Mouse (Mus musculus): ENCODE measurements around the gene Fam241a. TPM values are rescaled to one million over a fixed set of nuclear protein-coding genes. Genes with fewer than 3 reads are reported as not detected.

Gene Fam241a
- polyA plus RNA-seq, 1 experiment: 3.1 TPM

GRCm38 (mm10) chr3:127841926-127842325, 54.2 kb downstream of the Fam241a start:
- 85% methylated on average over 8 of the region's 8 CpGs for WGBS
- no peak for DNase-seq (ENCODE audit: low read depth, low spot score)

- DNase-seq (ENCODE audit: low read depth, low spot score): no peak
- WGBS: 22% methylated on average over 8 of the region's 8 CpGs
Measured at GRCm38 (mm10) chr3:127837972-127838644, 58.0 kb downstream of the Fam241a start.

GRCm38 (mm10) chr3:127837154-127837865, 58.8 kb downstream of the Fam241a start, which contains the start of gene Ap1ar:
Gene Ap1ar (minus strand): TSS chr3:127837523.
- WGBS: under 1% methylated on average over 88 of the region's 89 CpGs

GRCm38 (mm10) chr3:127836798-127837153, 59.3 kb downstream of the Fam241a start:
- no peak for DNase-seq (ENCODE audit: low read depth, low spot score)
- under 1% methylated on average over 17 of the region's 17 CpGs for WGBS

More at GRCm38 (mm10) chr3:127837154-127837865, 58.8 kb downstream of the Fam241a start, which contains the start of gene Ap1ar:
- no peak for DNase-seq (ENCODE audit: low read depth, low spot score)

GRCm38 (mm10) chr3:127835594-127835993, 60.5 kb downstream of the Fam241a start:
- 40% methylated on average over 6 of the region's 6 CpGs for WGBS
- no peak for DNase-seq (ENCODE audit: low read depth, low spot score)

- DNase-seq (ENCODE audit: low read depth, low spot score): no peak
- WGBS: 37% methylated on average over 4 of the region's 4 CpGs
Measured at GRCm38 (mm10) chr3:127834040-127834439, 62.1 kb downstream of the Fam241a start.

GRCm38 (mm10) chr3:127831079-127831478, 65.0 kb downstream of the Fam241a start:
- WGBS: 38% methylated on average over 6 of the region's 6 CpGs
- DNase-seq (ENCODE audit: low read depth, low spot score): no peak

- no peak for DNase-seq (ENCODE audit: low read depth, low spot score)
- 37% methylated on average over 10 of the region's 10 CpGs for WGBS
Measured at GRCm38 (mm10) chr3:127830183-127830582, 65.9 kb downstream of the Fam241a start.

- WGBS: 48% methylated on average over 7 of the region's 7 CpGs
Measured at GRCm38 (mm10) chr3:127827123-127827522, 69.0 kb downstream of the Fam241a start.

GRCm38 (mm10) chr3:127826503-127826902, 69.6 kb downstream of the Fam241a start:
- DNase-seq (ENCODE audit: low read depth, low spot score): no peak
- WGBS: 80% methylated on average over 7 of the region's 7 CpGs

More at GRCm38 (mm10) chr3:127827123-127827522, 69.0 kb downstream of the Fam241a start:
- DNase-seq (ENCODE audit: low read depth, low spot score): no peak

GRCm38 (mm10) chr3:127823886-127824863, 71.9 kb downstream of the Fam241a start:
- DNase-seq (ENCODE audit: low read depth, low spot score): no peak
- 73% methylated on average over 17 of the region's 17 CpGs for WGBS

GRCm38 (mm10) chr3:127821209-127821608, 74.9 kb downstream of the Fam241a start:
- WGBS: 67% methylated on average over 5 of the region's 5 CpGs
- no peak for DNase-seq (ENCODE audit: low read depth, low spot score)

- no peak for DNase-seq (ENCODE audit: low read depth, low spot score)
- WGBS: 64% methylated on average over 1 of the region's 1 CpGs
Measured at GRCm38 (mm10) chr3:127820400-127820799, 75.7 kb downstream of the Fam241a start.

Other genes starting within 250 kb of the Fam241a start
- gene Alpk1, start 115.8 kb downstream of the Fam241a start, polyA plus RNA-seq (2012; rRNA removed): 6.5 and 10.0 TPM in 2 replicates
- gene Tifa, start 106.5 kb downstream of the Fam241a start, polyA plus RNA-seq (2012; rRNA removed): 34.3 and 58.1 TPM in 2 replicates
- gene Ap1ar, start 58.8 kb downstream of the Fam241a start, polyA plus RNA-seq (2012; rRNA removed): 28.0 and 38.9 TPM in 2 replicates

Data from large intestine, adult 2 months (tissue).